ENCODE assay signal across 13 mouse cellular contexts in the genomic region with DNA sequence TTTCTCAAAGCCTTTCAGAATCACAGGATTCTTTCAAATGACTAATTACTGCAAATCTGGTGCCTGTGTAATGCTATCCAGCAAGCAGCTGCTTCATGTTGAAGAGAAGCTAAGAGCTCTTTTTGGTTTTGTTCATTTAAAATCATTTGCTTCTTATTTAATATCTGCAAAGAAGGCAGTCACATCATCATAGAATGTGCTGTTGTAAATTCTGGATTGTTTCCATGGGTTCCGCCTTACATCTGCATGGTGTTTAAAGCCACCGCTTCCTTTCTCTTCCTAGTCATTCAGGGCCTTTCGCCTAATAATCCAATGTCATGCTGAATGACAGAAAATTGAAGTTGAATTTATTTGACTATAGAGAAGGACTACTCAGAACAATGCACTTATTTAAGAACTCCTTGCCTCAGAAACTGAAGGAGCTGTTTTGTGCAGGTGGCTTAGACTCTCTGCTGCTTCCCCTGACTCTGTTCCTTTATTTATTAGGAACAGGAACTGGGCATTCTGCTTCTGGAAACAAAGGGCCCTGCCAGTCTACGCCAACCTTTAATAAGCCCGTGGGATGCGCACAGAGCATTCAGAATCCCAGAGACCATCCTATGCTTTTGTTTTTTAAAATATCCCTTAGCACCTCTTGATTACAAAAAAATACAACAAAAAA.
DNase-seq lines count a peak whose midpoint lies in the region; ATAC-seq and TF ChIP-seq lines count a peak whose summit lies in the region.
"Had no signal": no experiment of that assay in that cellular context is flagged by ENCODE, and none has a peak within 500 bp of the region (broad histone marks: within the 10 kb centered on the region; RNA-seq: fewer than 3 reads in every experiment).

No protein-coding gene starts in this region.

- 0 out of 2 replicates have a peak, but pooled peaks cover 2% of the 10 kb centered on the region for H3K4me1 ChIP-seq in heart, embryonic 11.5 days (ENCODE audit: control insufficient read depth, insufficient read depth, low read length)
- no peaks in the 10 kb centered on the region; the same call in 1 of the 2 replicates for H3K4me1 ChIP-seq in forebrain, postnatal 0 days (ENCODE audit: insufficient read depth)
- H3K4me1 ChIP-seq in midbrain, embryonic 14.5 days (ENCODE audit: control insufficient read depth, insufficient read depth, low read length) = peaks cover 10% of the 10 kb centered on the region; the same call in 1 of the 2 replicates
- H3K4me1 ChIP-seq: liver, embryonic 12.5 days had no signal

- H3K27me3 ChIP-seq in heart, embryonic 11.5 days (ENCODE audit: control insufficient read depth, insufficient read depth, low read length) = no peaks in the 10 kb centered on the region
- no peaks in the 10 kb centered on the region for H3K27me3 ChIP-seq in forebrain, postnatal 0 days (ENCODE audit: insufficient read depth, low read length)
- H3K27me3 ChIP-seq in midbrain, embryonic 14.5 days (ENCODE audit: control insufficient read depth, insufficient read depth, low read length) = no peaks in the 10 kb centered on the region
- H3K27me3 ChIP-seq: liver, embryonic 12.5 days had no signal

- no peak overlapping the region for H3K27ac ChIP-seq in heart, embryonic 11.5 days (ENCODE audit: low read depth, low read length)
- peak overlapping the region; percentile 57 for H3K27ac ChIP-seq in forebrain, postnatal 0 days (ENCODE audit: low read depth, low read length)
- peak overlapping the region; percentile 26; the same call in 1 of the 2 replicates for H3K27ac ChIP-seq in midbrain, embryonic 14.5 days (replicated peaks; ENCODE audit: low read depth, low read length)
- H3K27ac ChIP-seq: kidney, postnatal 0 days; liver, embryonic 12.5 days had no signal

- H3K4me3 ChIP-seq in heart, embryonic 11.5 days (ENCODE audit: low read depth, low read length) = no peak overlapping the region
- no peak overlapping the region for H3K4me3 ChIP-seq in forebrain, postnatal 0 days (ENCODE audit: low read depth, low read length)
- no peak overlapping the region for H3K4me3 ChIP-seq in midbrain, embryonic 14.5 days (replicated peaks; ENCODE audit: low read depth, low read length)
- H3K4me3 ChIP-seq: liver, embryonic 12.5 days had no signal

- H3K36me3 ChIP-seq in heart, embryonic 11.5 days (ENCODE audit: control insufficient read depth, insufficient read depth, low read length) = no peaks in the 10 kb centered on the region
- H3K36me3 ChIP-seq in forebrain, postnatal 0 days (ENCODE audit: insufficient read depth) = no peaks in the 10 kb centered on the region
- H3K36me3 ChIP-seq in midbrain, embryonic 14.5 days (ENCODE audit: control insufficient read depth, insufficient read depth, low read length) = no peaks in the 10 kb centered on the region
- H3K36me3 ChIP-seq: liver, embryonic 12.5 days had no signal

- no peaks in the 10 kb centered on the region for H3K9me3 ChIP-seq in heart, embryonic 11.5 days (replicated peaks; ENCODE audit: control insufficient read depth, low read length)
- H3K9me3 ChIP-seq in forebrain, postnatal 0 days (ENCODE audit: low read length) = no peaks in the 10 kb centered on the region
- H3K9me3 ChIP-seq in midbrain, embryonic 14.5 days (ENCODE audit: control insufficient read depth, low read length) = no peaks in the 10 kb centered on the region
- H3K9me3 ChIP-seq: liver, embryonic 12.5 days had no signal

- no peak for TF ChIP-seq CTCF in brain, embryonic 14.5 days (IDR thresholded peaks at IDR 0.05; ENCODE audit: borderline replicate concordance, extremely low read depth, insufficient read depth, insufficient read length)
- no peak for TF ChIP-seq CTCF in forebrain, postnatal 0 days (IDR thresholded peaks at IDR 0.05; ENCODE audit: low read depth)

- ATAC-seq in heart, embryonic 11.5 days (replicated peaks; ENCODE audit: insufficient number of reproducible peaks, low FRiP score, low TSS enrichment) = no peak
- ATAC-seq in forebrain, postnatal 0 days = peak; percentile 77
- peak; percentile 53; the same call in 1 of the 2 replicates for ATAC-seq in midbrain, embryonic 14.5 days (ENCODE audit: low FRiP score, low TSS enrichment)
- ATAC-seq in activated CD4-positive, CD25-positive, alpha-beta regulatory T cell, adult 4 months = no peak
- ATAC-seq: liver, embryonic 12.5 days had no signal

- WGBS in heart, embryonic 11.5 days (ENCODE audit: insufficient replicate concordance) = 88% methylated on average over 6 of the region's 6 CpGs
- 10% methylated on average over 6 of the region's 6 CpGs for WGBS in forebrain, postnatal 0 days
- 10% methylated on average over 6 of the region's 6 CpGs for WGBS in midbrain, embryonic 14.5 days

- DNase-seq in heart, adult 11 months = peak; percentile 29
- peak; percentile 89 for DNase-seq in brain, embryonic 14.5 days (ENCODE audit: low read depth)
- DNase-seq in forebrain, postnatal 0 days = peak; percentile 47
- peak; percentile 69 for DNase-seq in midbrain, embryonic 14.5 days
- no peak for DNase-seq in right cerebral cortex, adult 18-20 months
- no peak for DNase-seq in thymus, postnatal 0 days (ENCODE audit: low spot score)
- DNase-seq: adrenal gland, postnatal 14 days; gastrocnemius, postnatal 14 days; spleen, adult 18-20 months had no signal

- no peak overlapping the region for H3K9ac ChIP-seq in heart, embryonic 11.5 days (ENCODE audit: low read depth, low read length)
- H3K9ac ChIP-seq in forebrain, postnatal 0 days = 0 out of 2 replicates have a peak overlapping the region, but pooled peaks have one; percentile 2
- peak overlapping the region; percentile 20; the same call in 1 of the 2 replicates for H3K9ac ChIP-seq in midbrain, embryonic 14.5 days (replicated peaks; ENCODE audit: low read length)
- H3K9ac ChIP-seq: liver, embryonic 12.5 days had no signal

- H3K4me2 ChIP-seq in heart, embryonic 11.5 days = no peak overlapping the region
- H3K4me2 ChIP-seq in forebrain, postnatal 0 days (ENCODE audit: low read depth) = no peak overlapping the region
- no peak overlapping the region for H3K4me2 ChIP-seq in midbrain, embryonic 14.5 days (ENCODE audit: low read length)
- H3K4me2 ChIP-seq: liver, embryonic 12.5 days had no signal

- TF ChIP-seq POLR2A in brain, embryonic 14.5 days (IDR thresholded peaks at IDR 0.05; ENCODE audit: borderline replicate concordance, extremely low read depth, insufficient read depth, insufficient read length, poor library complexity, severe bottlenecking) = no peak

Comparison
In these comparisons a context has a peak if more than half of its experiments do, and no peak if none do; other contexts are left out.
1. DNase-seq: peak in heart, adult 11 months (single experiment), brain, embryonic 14.5 days (single experiment), forebrain, postnatal 0 days (single experiment) and midbrain, embryonic 14.5 days (single experiment); none in right cerebral cortex, adult 18-20 months (single experiment) and thymus, postnatal 0 days (single experiment).
2. ATAC-seq: peak in forebrain, postnatal 0 days (single experiment) and midbrain, embryonic 14.5 days (single experiment); none in heart, embryonic 11.5 days (single experiment) and activated CD4-positive, CD25-positive, alpha-beta regulatory T cell, adult 4 months (single experiment).